In genomic region chr6:97207085-97207484, GRCm38 (mm10) we compare ENCODE assay signal across 22 mouse cellular contexts. TPM values are rescaled to one million over a fixed set of nuclear protein-coding genes. Genes with fewer than 3 reads are reported as not detected.
DNase-seq lines count a peak whose midpoint lies in the region; ATAC-seq and TF ChIP-seq lines count a peak whose summit lies in the region.
"Had no signal": no experiment of that assay in that cellular context is flagged by ENCODE, and none has a peak within 500 bp of the region (broad histone marks: within the 10 kb centered on the region; RNA-seq: fewer than 3 reads in every experiment).

No protein-coding gene starts in this region.

- no peaks in the 10 kb centered on the region for H3K4me1 ChIP-seq in cerebellum, adult 2 months (ENCODE audit: control insufficient read depth, insufficient read depth, low read length)
- H3K4me1 ChIP-seq in MEL (ENCODE audit: control insufficient read depth in 1 of 2, insufficient read depth in 2 of 2, low read length in 2 of 2) = peaks cover 23 to 30% of the 10 kb centered on the region in 2 experiments
- H3K4me1 ChIP-seq in liver, embryonic 14.5 days (replicated peaks; ENCODE audit: control insufficient read depth in 2 of 2, insufficient read depth in 2 of 2, low read length in 1 of 2) = peaks cover 35 to 36% of the 10 kb centered on the region in 2 experiments

- H3K4me3 ChIP-seq in cerebellum, adult 2 months (replicated peaks; ENCODE audit: insufficient read depth, low read depth, low read length) = no peak overlapping the region
- no peak overlapping the region for H3K4me3 ChIP-seq in MEL (ENCODE audit: control insufficient read depth in 1 of 2, insufficient read depth in 1 of 2, low read depth in 2 of 2, low read length in 2 of 2)
- no peak overlapping the region for H3K4me3 ChIP-seq in liver, embryonic 14.5 days (ENCODE audit: insufficient read depth in 1 of 2, low read depth in 2 of 2, low read length in 2 of 2)
- H3K4me3 ChIP-seq: embryonic facial prominence, embryonic 13.5 days; forebrain, embryonic 15.5 days; heart, embryonic 10.5 days; limb, embryonic 15.5 days; midbrain, embryonic 13.5 days; neural tube, embryonic 13.5 days had no signal

- H3K4me2 ChIP-seq in liver, embryonic 14.5 days (ENCODE audit: low read depth) = no peak overlapping the region
- H3K4me2 ChIP-seq: embryonic facial prominence, embryonic 13.5 days; forebrain, embryonic 15.5 days; limb, embryonic 15.5 days; midbrain, embryonic 13.5 days; neural tube, embryonic 13.5 days had no signal

- H3K36me3 ChIP-seq in MEL (ENCODE audit: control insufficient read depth in 1 of 2, insufficient read depth in 2 of 2, low read length in 2 of 2) = peaks cover 0 to 36% of the 10 kb centered on the region in 2 experiments; a peak in 2 of 4 replicates
- H3K36me3 ChIP-seq in liver, embryonic 14.5 days (replicated peaks; ENCODE audit: control insufficient read depth, insufficient read depth, low read depth) = no peaks in the 10 kb centered on the region; the same call in 1 of the 2 replicates
- H3K36me3 ChIP-seq: embryonic facial prominence, embryonic 13.5 days; forebrain, embryonic 15.5 days; heart, embryonic 10.5 days; limb, embryonic 15.5 days; midbrain, embryonic 13.5 days; neural tube, embryonic 13.5 days had no signal

- no peaks in the 10 kb centered on the region for H3K27me3 ChIP-seq in cerebellum, adult 2 months (ENCODE audit: control insufficient read depth, insufficient read depth, low read length)
- no peaks in the 10 kb centered on the region for H3K27me3 ChIP-seq in MEL (ENCODE audit: control insufficient read depth in 1 of 2, insufficient read depth in 2 of 2, low read length in 2 of 2)
- no peaks in the 10 kb centered on the region for H3K27me3 ChIP-seq in liver, embryonic 14.5 days (ENCODE audit: control insufficient read depth, insufficient read depth, low read length)
- H3K27me3 ChIP-seq: embryonic facial prominence, embryonic 13.5 days; forebrain, embryonic 15.5 days; limb, embryonic 15.5 days; midbrain, embryonic 13.5 days; neural tube, embryonic 13.5 days had no signal

- peak; percentile 22 for DNase-seq in cerebellum, adult 9-10 months
- DNase-seq in cerebellum, adult 2 months = no peak
- DNase-seq in 3134 (ENCODE audit: extremely low read depth, insufficient read length, low spot score) (peak; percentile 21), MEL (ENCODE audit: low read depth, low spot score) (peak; percentile 70)
- DNase-seq in liver, embryonic 14.5 days (ENCODE audit: low read depth in 3 of 3, low spot score in 3 of 3) = peak in 1 of 3 experiments; percentile 51
- DNase-seq in right cerebral cortex, postnatal 14 days = no peak
- no peak for DNase-seq in ovary, adult 18-20 months (ENCODE audit: low spot score)
- DNase-seq: adrenal gland, adult 2 months; cerebellum, postnatal 10 days; gastrocnemius, postnatal 36 days; heart, postnatal 14 days; kidney, adult 11 months; kidney, postnatal 10 days; thymus, postnatal 14 days had no signal

- TF ChIP-seq RAD21 in MEL (IDR thresholded peaks at IDR 0.05; ENCODE audit: low read depth, low read length) = no peak

- no peak for TF ChIP-seq CTCF in cerebellum, adult 2 months (IDR thresholded peaks at IDR 0.05; ENCODE audit: borderline replicate concordance, insufficient read depth, low read depth, low read length)
- TF ChIP-seq CTCF in MEL (IDR thresholded peaks at IDR 0.05 in 2 of 3, conservative IDR thresholded peaks at IDR 0.05 in 1 of 3; ENCODE audit: control insufficient read depth in 1 of 3, insufficient read depth in 1 of 3, low read depth in 2 of 3, low read length in 3 of 3, poor library complexity in 1 of 3, severe bottlenecking in 1 of 3) = no peak
- TF ChIP-seq CTCF in liver, embryonic 14.5 days (IDR thresholded peaks at IDR 0.05; ENCODE audit: low read depth) = no peak

- WGBS in cerebellum, adult 2 months = 83% methylated on average over 4 of the region's 4 CpGs
- WGBS in liver, embryonic 14.5 days (ENCODE audit: insufficient replicate concordance) = 39% methylated on average over 4 of the region's 4 CpGs

- no peak overlapping the region; the same call in 1 of the 2 replicates for H3K9ac ChIP-seq in MEL (ENCODE audit: control insufficient read depth, low read depth, low read length, poor library complexity, severe bottlenecking)
- no peak overlapping the region for H3K9ac ChIP-seq in liver, embryonic 14.5 days (replicated peaks)
- H3K9ac ChIP-seq: embryonic facial prominence, embryonic 13.5 days; forebrain, embryonic 15.5 days; limb, embryonic 15.5 days; midbrain, embryonic 13.5 days; neural tube, embryonic 13.5 days had no signal

- H3K9me3 ChIP-seq in MEL (replicated peaks; ENCODE audit: insufficient read depth, low read length) = no peaks in the 10 kb centered on the region
- no peaks in the 10 kb centered on the region for H3K9me3 ChIP-seq in liver, embryonic 14.5 days (ENCODE audit: control insufficient read depth, low read length)
- H3K9me3 ChIP-seq: embryonic facial prominence, embryonic 13.5 days; forebrain, embryonic 15.5 days; G1E; heart, embryonic 10.5 days; limb, embryonic 15.5 days; midbrain, embryonic 13.5 days; neural tube, embryonic 13.5 days had no signal

- ATAC-seq in liver, embryonic 14.5 days (ENCODE audit: insufficient read depth) = no peak
- ATAC-seq: forebrain, embryonic 15.5 days; lung, postnatal 0 days; midbrain, embryonic 13.5 days had no signal

- H3K27ac ChIP-seq in cerebellum, adult 2 months (ENCODE audit: insufficient read depth, low read length) = no peak overlapping the region
- H3K27ac ChIP-seq in MEL (ENCODE audit: control insufficient read depth, low read depth, low read length) = no peak overlapping the region
- H3K27ac ChIP-seq in liver, embryonic 14.5 days = no peak overlapping the region; the same call in 1 of the 2 replicates
- H3K27ac ChIP-seq: embryonic facial prominence, embryonic 13.5 days; forebrain, embryonic 15.5 days; heart, embryonic 10.5 days; limb, embryonic 15.5 days; midbrain, embryonic 13.5 days; neural tube, embryonic 13.5 days had no signal

- H3K79me2 ChIP-seq in MEL (ENCODE audit: control insufficient read depth, insufficient read depth, low read length, poor library complexity) = peaks cover 33% of the 10 kb centered on the region

- TF ChIP-seq POLR2A in cerebellum, adult 2 months (IDR thresholded peaks at IDR 0.05; ENCODE audit: borderline replicate concordance, insufficient read depth, low read length) = no peak
- no peak for TF ChIP-seq POLR2A in MEL (IDR thresholded peaks at IDR 0.05; ENCODE audit: control insufficient read depth in 1 of 2, insufficient read depth in 1 of 2, low read depth in 1 of 2, low read length in 2 of 2, poor library complexity in 1 of 2)

- TF ChIP-seq EP300 in MEL (IDR thresholded peaks at IDR 0.05; ENCODE audit: low read depth in 1 of 2, low read length in 2 of 2) = peak; percentile 24 to 50; a peak in 2 of 4 replicates
- 0 out of 2 replicates have a peak, but pooled peaks have one; percentile 23 for TF ChIP-seq EP300 in liver, embryonic 14.5 days (IDR thresholded peaks at IDR 0.05; ENCODE audit: low read depth)

TF ChIP-seq in MEL, 35 proteins besides CTCF, POLR2A, EP300 and RAD21 (continues in another document):
- no peak for TF ChIP-seq CHD2 (IDR thresholded peaks at IDR 0.05; ENCODE audit: low read length)
- 0 out of 2 replicates have a peak, but pooled peaks have one; percentile 33 for TF ChIP-seq RCOR1 (IDR thresholded peaks at IDR 0.05; ENCODE audit: low read depth, low read length)
- TF ChIP-seq POLR2AphosphoS5 (IDR thresholded peaks at IDR 0.05; ENCODE audit: borderline replicate concordance, low read depth, low read length) = no peak
- TF ChIP-seq GATA1 (IDR thresholded peaks at IDR 0.05; ENCODE audit: low read depth, low read length) = peak; percentile 89
- peak; percentile 87 for TF ChIP-seq SIN3A (IDR thresholded peaks at IDR 0.05; ENCODE audit: low read length)
- TF ChIP-seq ZC3H11A (IDR thresholded peaks at IDR 0.05; ENCODE audit: low read depth, low read length) = no peak
- TF ChIP-seq TAL1 (IDR thresholded peaks at IDR 0.05; ENCODE audit: low read length) = no peak

RNA-seq across cellular contexts. Expression of gene Uba3, which starts 1.6 kb away (rescaled TPM):
- 79.1 and 80.4 TPM in 2 replicates for polyA plus RNA-seq in cerebellum, adult 2 months (2012; rRNA removed)
- 37.1 and 43.8 TPM in 2 replicates for total RNA-seq in MEL (2012; rRNA removed)
- 10 to 100 TPM in 1 of 2 experiments, not detected in 1; 38.1 TPM for polyA plus RNA-seq in MEL (2012; ENCODE audit: insufficient read depth in 1 of 2, insufficient read length in 2 of 2, low read depth in 1 of 2, low replicate concordance in 2 of 2, missing spikeins in 1 of 2)
- 15.2 and 22.3 TPM in 2 replicates for polyA plus RNA-seq in liver, embryonic 14.5 days (2012; rRNA removed)
- 24.9 and 25.5 TPM in 2 replicates for polyA plus RNA-seq in liver, embryonic 14.5 days (2014; fragmentation: Nextera tagmentation; extraction: Ambion mirVana)

RNA-seq across cellular contexts. Expression of gene Arl6ip5, which starts 3.4 kb away (rescaled TPM):
- polyA plus RNA-seq in cerebellum, adult 2 months (2012; rRNA removed) = 179 and 181 TPM in 2 replicates
- total RNA-seq in MEL (2012; rRNA removed) = 38.2 and 39.4 TPM in 2 replicates
- 100 to 1,000 TPM in 1 of 2 experiments, not detected in 1; 113 TPM for polyA plus RNA-seq in MEL (2012; ENCODE audit: insufficient read depth in 1 of 2, insufficient read length in 2 of 2, low read depth in 1 of 2, low replicate concordance in 2 of 2, missing spikeins in 1 of 2)
- 19.4 and 25.6 TPM in 2 replicates for polyA plus RNA-seq in liver, embryonic 14.5 days (2012; rRNA removed)
- polyA plus RNA-seq in liver, embryonic 14.5 days (2014; fragmentation: Nextera tagmentation; extraction: Ambion mirVana) = 15.8 and 17.1 TPM in 2 replicates

RNA-seq across cellular contexts. Expression of gene Tmf1, which starts 28.2 kb away (rescaled TPM):
- polyA plus RNA-seq in cerebellum, adult 2 months (2012; rRNA removed) = 13.4 and 14.2 TPM in 2 replicates
- total RNA-seq in MEL (2012; rRNA removed) = 19.2 and 21.9 TPM in 2 replicates
- polyA plus RNA-seq in MEL (2012; ENCODE audit: insufficient read depth in 1 of 2, insufficient read length in 2 of 2, low read depth in 1 of 2, low replicate concordance in 2 of 2, missing spikeins in 1 of 2) = 10 to 100 TPM in 1 of 2 experiments, not detected in 1; 13.5 TPM
- 0.64 and 1.4 TPM in 2 replicates for polyA plus RNA-seq in liver, embryonic 14.5 days (2012; rRNA removed)
- 12.3 and 13.3 TPM in 2 replicates for polyA plus RNA-seq in liver, embryonic 14.5 days (2014; fragmentation: Nextera tagmentation; extraction: Ambion mirVana)

RNA-seq across cellular contexts. Expression of gene Lmod3, which starts 45.5 kb away (rescaled TPM):
- polyA plus RNA-seq in cerebellum, adult 2 months (2012; rRNA removed) = 0.06 and 0.08 TPM in 2 replicates
- not detected in 2 replicates for total RNA-seq in MEL (2012; rRNA removed)
- polyA plus RNA-seq in MEL (2012; ENCODE audit: insufficient read depth in 1 of 2, insufficient read length in 2 of 2, low read depth in 1 of 2, low replicate concordance in 2 of 2, missing spikeins in 1 of 2) = not detected
- not detected in 2 replicates for polyA plus RNA-seq in liver, embryonic 14.5 days (2012; rRNA removed)
- not detected in 2 replicates for polyA plus RNA-seq in liver, embryonic 14.5 days (2014; fragmentation: Nextera tagmentation; extraction: Ambion mirVana)
- total RNA-seq: adrenal gland, adult 2 months had no signal
- polyA plus RNA-seq: adrenal gland, adult 2 months; G1E had no signal

RNA-seq across cellular contexts. Expression of gene Eogt, which starts 58.1 kb away (rescaled TPM):
- 20.7 and 21.8 TPM in 2 replicates for polyA plus RNA-seq in cerebellum, adult 2 months (2012; rRNA removed)
- total RNA-seq in MEL (2012; rRNA removed) = 4.2 and 6.0 TPM in 2 replicates
- 1 to 10 TPM in 1 of 2 experiments, not detected in 1; 8.3 TPM for polyA plus RNA-seq in MEL (2012; ENCODE audit: insufficient read depth in 1 of 2, insufficient read length in 2 of 2, low read depth in 1 of 2, low replicate concordance in 2 of 2, missing spikeins in 1 of 2)
- 1.5 and 1.9 TPM in 2 replicates for polyA plus RNA-seq in liver, embryonic 14.5 days (2012; rRNA removed)
- 1.3 and 1.4 TPM in 2 replicates for polyA plus RNA-seq in liver, embryonic 14.5 days (2014; fragmentation: Nextera tagmentation; extraction: Ambion mirVana)

Comparison
In these comparisons a context has a peak if more than half of its experiments do, and no peak if none do; other contexts are left out.
1. DNase-seq: peak in cerebellum, adult 9-10 months (single experiment), 3134 (single experiment) and MEL (single experiment); none in cerebellum, adult 2 months (0 of 2), right cerebral cortex, postnatal 14 days (single experiment) and ovary, adult 18-20 months (single experiment).